Mouse (Mus musculus): ENCODE data around the gene Chst14. TPM values are rescaled to one million over a fixed set of nuclear protein-coding genes. Genes with fewer than 3 reads are reported as not detected.

The Chst14 gene
- total and polyA plus RNA-seq, 3 experiments: 4.7 to 8.4 (median 5.1) TPM

DNA sequence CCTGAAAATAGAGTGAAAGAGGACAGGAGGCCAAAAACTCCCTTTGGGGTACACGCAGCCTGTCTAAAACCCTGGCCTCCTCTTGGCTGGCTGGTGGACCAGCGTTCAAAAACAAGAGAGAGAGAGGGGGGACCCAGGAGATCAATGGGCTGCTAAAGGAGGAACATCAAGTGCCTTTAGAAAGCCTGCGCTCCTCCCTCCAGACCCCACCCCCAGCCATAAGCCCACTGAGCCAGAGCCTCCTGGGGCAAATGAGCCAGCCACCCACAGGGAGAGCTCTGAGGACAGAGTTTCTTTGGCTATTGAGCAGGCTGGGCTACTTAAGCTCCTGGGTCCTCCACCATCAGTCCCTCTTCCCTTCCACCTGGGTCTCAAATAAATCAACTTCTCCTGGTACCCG is 27.5 kb upstream of the Chst14 start:
- Histone ChIP-seq H3K79me2 (replicated peaks; ENCODE audit: control insufficient read depth, extremely low read depth, insufficient read depth, poor library complexity, severe bottlenecking) (peaks cover 24% of the 10 kb centered on the region), H3K4me3 (replicated peaks in 1 of 3; ENCODE audit: low read depth in 2 of 3, low read length in 2 of 3, poor library complexity in 1 of 3) (no peak overlapping the region), H3K9me3 (replicated peaks; ENCODE audit: low read length) (no peaks in the 10 kb centered on the region), H3K4me2 (ENCODE audit: insufficient read depth, low read depth, poor library complexity, severe bottlenecking) (no peak overlapping the region), H3K4me1 (ENCODE audit: control insufficient read depth in 1 of 2, insufficient read depth in 2 of 2) (peaks cover 8 to 42% of the 10 kb centered on the region in 2 experiments), H3K27me3 (replicated peaks) (peaks cover 21% of the 10 kb centered on the region), H3K9ac (ENCODE audit: insufficient read depth, low read depth) (no peak overlapping the region), H3K36me3 (replicated peaks in 1 of 2; ENCODE audit: control insufficient read depth in 1 of 2, insufficient read depth in 1 of 2, low read length in 1 of 2) (no peaks in the 10 kb centered on the region), H3K27ac (ENCODE audit: insufficient read depth, low read depth) (no peak overlapping the region)
- no peak for DNase-seq (ENCODE audit: extremely low read depth)
- TF ChIP-seq USF2 (conservative IDR thresholded peaks at IDR 0.05; ENCODE audit: low read depth, low read length) (no peak), CHD2 (IDR thresholded peaks at IDR 0.05; ENCODE audit: low read length) (no peak), SIN3A (IDR thresholded peaks at IDR 0.05; ENCODE audit: low read length) (no peak), NELFE (IDR thresholded peaks at IDR 0.05; ENCODE audit: low read depth, low read length) (no peak), MAZ (IDR thresholded peaks at IDR 0.05; ENCODE audit: low read depth, low read length) (no peak), UBTF (IDR thresholded peaks at IDR 0.05; ENCODE audit: low read depth, low read length) (no peak), POLR2A (IDR thresholded peaks at IDR 0.05; ENCODE audit: low read depth, low read length) (no peak), MEF2A (IDR thresholded peaks at IDR 0.05; ENCODE audit: borderline replicate concordance, low read depth, low read length) (no peak), PAX5 (IDR thresholded peaks at IDR 0.05; ENCODE audit: low read length) (no peak), ZNF384 (IDR thresholded peaks at IDR 0.05; ENCODE audit: low read depth, low read length) (no peak), MXI1 (IDR thresholded peaks at IDR 0.05; ENCODE audit: low read depth, low read length) (no peak), ZKSCAN1 (IDR thresholded peaks at IDR 0.05; ENCODE audit: borderline replicate concordance, low read depth, low read length) (no peak), KAT2A (IDR thresholded peaks at IDR 0.05; ENCODE audit: insufficient replicate concordance, low read length) (no peak), EP300 (IDR thresholded peaks at IDR 0.05; ENCODE audit: low read length) (no peak), ZC3H11A (IDR thresholded peaks at IDR 0.05; ENCODE audit: low read depth, low read length) (no peak), POLR2AphosphoS2 (IDR thresholded peaks at IDR 0.05; ENCODE audit: low read depth, low read length) (no peak), E2F4 (IDR thresholded peaks at IDR 0.05; ENCODE audit: insufficient replicate concordance, low read depth, low read length) (no peak), IRF4 (IDR thresholded peaks at IDR 0.05; ENCODE audit: low read depth, low read length) (no peak)
- dilution Hi-C loops (cut with MboI; ENCODE audit: extremely low pct_ligation_motif_present, extremely low pct_unique_long_range_greater_than_20kb, low sequenced_read_pairs): no loop called here
- in situ Hi-C loops (cut with MboI; ENCODE audit: low pct_ligation_motif_present, low pct_unique_long_range_greater_than_20kb, low sequenced_read_pairs): loop anchor here (10.0 to 25.0 kb wide), 4 partner anchors 76 to 411 kb away; partner anchors contain the start of gene Srp14

- no peak for TF ChIP-seq ELF1 (IDR thresholded peaks at IDR 0.05; ENCODE audit: low read depth, low read length)
- TF ChIP-seq NELFE (IDR thresholded peaks at IDR 0.05; ENCODE audit: low read depth, low read length): no peak
- TF ChIP-seq CHD1 (IDR thresholded peaks at IDR 0.05; ENCODE audit: low read depth, low read length): no peak
- no peak for TF ChIP-seq JUND (conservative IDR thresholded peaks at IDR 0.05; ENCODE audit: low read depth, low read length)
- no peak for TF ChIP-seq POLR2A (IDR thresholded peaks at IDR 0.05; ENCODE audit: low read depth, low read length)
- no peak for TF ChIP-seq ZKSCAN1 (IDR thresholded peaks at IDR 0.05; ENCODE audit: borderline replicate concordance, low read depth, low read length)
- TF ChIP-seq SMC3 (IDR thresholded peaks at IDR 0.05; ENCODE audit: low read depth, low read length): no peak
- no peak for TF ChIP-seq TBP (conservative IDR thresholded peaks at IDR 0.05; ENCODE audit: low read depth, low read length)
- no peak for TF ChIP-seq MAZ (IDR thresholded peaks at IDR 0.05; ENCODE audit: low read depth, low read length)
- no peak for TF ChIP-seq MAX (IDR thresholded peaks at IDR 0.05; ENCODE audit: low read length)
- TF ChIP-seq HCFC1 (IDR thresholded peaks at IDR 0.05; ENCODE audit: low read depth, low read length): no peak
- TF ChIP-seq RCOR1 (conservative IDR thresholded peaks at IDR 0.05; ENCODE audit: low read depth, low read length): no peak
- TF ChIP-seq EP300 (IDR thresholded peaks at IDR 0.05; ENCODE audit: low read length): no peak
- TF ChIP-seq KAT2A (IDR thresholded peaks at IDR 0.05; ENCODE audit: insufficient replicate concordance, low read length): no peak
- no peak for TF ChIP-seq TCF12 (IDR thresholded peaks at IDR 0.05; ENCODE audit: low read depth, low read length)
- no peak for TF ChIP-seq MEF2A (IDR thresholded peaks at IDR 0.05; ENCODE audit: borderline replicate concordance, low read depth, low read length)
- no peak for TF ChIP-seq JUN (IDR thresholded peaks at IDR 0.05; ENCODE audit: insufficient read depth, low read depth, low read length)
- no peak for TF ChIP-seq POLR2AphosphoS2 (IDR thresholded peaks at IDR 0.05; ENCODE audit: low read depth, low read length)
- Histone ChIP-seq H3K4me1 (ENCODE audit: control insufficient read depth in 1 of 2, insufficient read depth in 2 of 2) (peaks cover 8 to 47% of the 10 kb centered on the region in 2 experiments), H3K27ac (ENCODE audit: insufficient read depth, low read depth) (no peak overlapping the region), H3K79me2 (replicated peaks; ENCODE audit: control insufficient read depth, extremely low read depth, insufficient read depth, poor library complexity, severe bottlenecking) (peaks cover 29% of the 10 kb centered on the region), H3K4me2 (ENCODE audit: insufficient read depth, low read depth, poor library complexity, severe bottlenecking) (no peak overlapping the region), H3K27me3 (replicated peaks) (peaks cover 19% of the 10 kb centered on the region), H3K36me3 (replicated peaks in 1 of 2; ENCODE audit: control insufficient read depth in 1 of 2, insufficient read depth in 1 of 2, low read length in 1 of 2) (no peaks in the 10 kb centered on the region), H3K9ac (ENCODE audit: insufficient read depth, low read depth) (no peak overlapping the region), H3K9me3 (replicated peaks; ENCODE audit: low read length) (no peaks in the 10 kb centered on the region), H3K4me3 (replicated peaks in 1 of 3; ENCODE audit: low read depth in 2 of 3, low read length in 2 of 3, poor library complexity in 1 of 3) (no peak overlapping the region)
- dilution Hi-C loops (cut with MboI; ENCODE audit: extremely low pct_ligation_motif_present, extremely low pct_unique_long_range_greater_than_20kb, low sequenced_read_pairs): no loop called here
- no peak for DNase-seq (ENCODE audit: extremely low read depth)
- in situ Hi-C loops (cut with MboI; ENCODE audit: low pct_ligation_motif_present, low pct_unique_long_range_greater_than_20kb, low sequenced_read_pairs): loop anchor here (10.0 to 25.0 kb wide), 4 partner anchors 75 to 412 kb away; partner anchors contain the start of gene Srp14
Observed at GRCm38 (mm10) chr2:118899306-118899705, 27.0 kb upstream of the Chst14 start.

All from CH12.LX (cell line).